Mouse (Mus musculus): ENCODE measurements around the gene Fcer1a. TPM values are rescaled to one million over a fixed set of nuclear protein-coding genes. Genes with fewer than 3 reads are reported as not detected.

Gene Fcer1a
- total and polyA plus RNA-seq, 3 experiments: 0.42 to 2.0 TPM; not detected in 1

- TF ChIP-seq USF2 (IDR thresholded peaks at IDR 0.05; ENCODE audit: borderline replicate concordance in 1 of 2, insufficient read depth in 1 of 2, low read depth in 1 of 2, low read length in 2 of 2): no peak
These were observed 10.5 kb downstream of the Fcer1a start (continued) for GRCm38 (mm10) chr1:173216481-173216880.

GRCm38 (mm10) chr1:173212092-173212491 is 14.9 kb downstream of the Fcer1a start, which contains the start of gene Olfr1404:
Gene Olfr1404 (plus strand): TSS chr1:173212392.
- TF ChIP-seq MYB (IDR thresholded peaks at IDR 0.05; ENCODE audit: low read depth, low read length): no peak
- no peak for TF ChIP-seq NRF1 (IDR thresholded peaks at IDR 0.05; ENCODE audit: insufficient read depth, low read depth, low read length, poor library complexity, severe bottlenecking)
- TF ChIP-seq MAFK (IDR thresholded peaks at IDR 0.05; ENCODE audit: borderline replicate concordance, low read depth, low read length): no peak
- no peaks in the 10 kb centered on the region for H3K9me3 ChIP-seq (replicated peaks; ENCODE audit: insufficient read depth, low read length)
- no peak within 1 kb of the TSS for H3K27ac ChIP-seq (ENCODE audit: control insufficient read depth, low read depth, low read length)
- peaks cover 17 to 29% of the 10 kb centered on the region in 2 experiments for H3K4me1 ChIP-seq (ENCODE audit: control insufficient read depth in 1 of 2, insufficient read depth in 2 of 2, low read length in 2 of 2)
- H3K79me2 ChIP-seq (ENCODE audit: control insufficient read depth, insufficient read depth, low read length, poor library complexity): no peaks in the 10 kb centered on the region
- no peaks in the 10 kb centered on the region for H3K27me3 ChIP-seq (ENCODE audit: control insufficient read depth in 1 of 2, insufficient read depth in 2 of 2, low read length in 2 of 2)
- no peak within 1 kb of the TSS for H3K9ac ChIP-seq (ENCODE audit: control insufficient read depth, low read depth, low read length, poor library complexity, severe bottlenecking)
- no peak within 1 kb of the TSS for H3K4me3 ChIP-seq (ENCODE audit: control insufficient read depth in 1 of 2, insufficient read depth in 1 of 2, low read depth in 2 of 2, low read length in 2 of 2)
- H3K36me3 ChIP-seq (ENCODE audit: control insufficient read depth in 1 of 2, insufficient read depth in 2 of 2, low read length in 2 of 2): peaks cover 0 to 30% of the 10 kb centered on the region in 2 experiments; a peak in 2 of 4 replicates
- no peak for DNase-seq (ENCODE audit: low read depth, low spot score)

GRCm38 (mm10) chr1:173197508-173197907 is 29.5 kb downstream of the Fcer1a start, which contains the start of gene Olfr218:
Gene Olfr218 (plus strand): TSS chr1:173197808.
- peaks cover 0 to 5% of the 10 kb centered on the region in 2 experiments; a peak in 3 of 4 replicates for H3K4me1 ChIP-seq (ENCODE audit: control insufficient read depth in 1 of 2, insufficient read depth in 2 of 2, low read length in 2 of 2)
- H3K9ac ChIP-seq (ENCODE audit: control insufficient read depth, low read depth, low read length, poor library complexity, severe bottlenecking): no peak within 1 kb of the TSS
- H3K79me2 ChIP-seq (ENCODE audit: control insufficient read depth, insufficient read depth, low read length, poor library complexity): no peaks in the 10 kb centered on the region
- TF ChIP-seq TAL1 (IDR thresholded peaks at IDR 0.05; ENCODE audit: low read length) (no peak), MAFK (IDR thresholded peaks at IDR 0.05; ENCODE audit: borderline replicate concordance, low read depth, low read length) (no peak), BHLHE40 (IDR thresholded peaks at IDR 0.05; ENCODE audit: borderline replicate concordance, low read depth, low read length) (no peak), KAT2A (conservative IDR thresholded peaks at IDR 0.05; ENCODE audit: low read depth, low read length) (no peak), POLR2A (IDR thresholded peaks at IDR 0.05; ENCODE audit: control insufficient read depth in 1 of 2, insufficient read depth in 1 of 2, low read depth in 1 of 2, low read length in 2 of 2, poor library complexity in 1 of 2) (no peak), E2F4 (IDR thresholded peaks at IDR 0.05; ENCODE audit: borderline replicate concordance, low read depth, low read length) (no peak), GABPA (IDR thresholded peaks at IDR 0.05; ENCODE audit: low read depth, low read length) (no peak), TBP (IDR thresholded peaks at IDR 0.05; ENCODE audit: low read depth, low read length) (no peak)
- no peak within 1 kb of the TSS for H3K4me3 ChIP-seq (ENCODE audit: control insufficient read depth in 1 of 2, insufficient read depth in 1 of 2, low read depth in 2 of 2, low read length in 2 of 2)
- no peak within 1 kb of the TSS for H3K27ac ChIP-seq (ENCODE audit: control insufficient read depth, low read depth, low read length)
- no peak for DNase-seq (ENCODE audit: low read depth, low spot score)
- H3K9me3 ChIP-seq (replicated peaks; ENCODE audit: insufficient read depth, low read length): no peaks in the 10 kb centered on the region
- H3K27me3 ChIP-seq (ENCODE audit: control insufficient read depth in 1 of 2, insufficient read depth in 2 of 2, low read length in 2 of 2): no peaks in the 10 kb centered on the region
- H3K36me3 ChIP-seq (ENCODE audit: control insufficient read depth in 1 of 2, insufficient read depth in 2 of 2, low read length in 2 of 2): peaks cover 0 to 4% of the 10 kb centered on the region in 2 experiments; a peak in 2 of 4 replicates

- Histone ChIP-seq H3K4me1 (ENCODE audit: control insufficient read depth in 1 of 2, insufficient read depth in 2 of 2, low read length in 2 of 2) (peaks cover 4 to 14% of the 10 kb centered on the region in 2 experiments), H3K4me3 (ENCODE audit: control insufficient read depth in 1 of 2, insufficient read depth in 1 of 2, low read depth in 2 of 2, low read length in 2 of 2) (no peak overlapping the region), H3K36me3 (ENCODE audit: control insufficient read depth in 1 of 2, insufficient read depth in 2 of 2, low read length in 2 of 2) (peaks cover 0 to 10% of the 10 kb centered on the region in 2 experiments; a peak in 2 of 4 replicates), H3K27me3 (ENCODE audit: control insufficient read depth in 1 of 2, insufficient read depth in 2 of 2, low read length in 2 of 2) (no peaks in the 10 kb centered on the region), H3K9ac (ENCODE audit: control insufficient read depth, low read depth, low read length, poor library complexity, severe bottlenecking) (no peak overlapping the region), H3K27ac (ENCODE audit: control insufficient read depth, low read depth, low read length) (no peak overlapping the region), H3K79me2 (ENCODE audit: control insufficient read depth, insufficient read depth, low read length, poor library complexity) (no peaks in the 10 kb centered on the region), H3K9me3 (replicated peaks; ENCODE audit: insufficient read depth, low read length) (no peaks in the 10 kb centered on the region)
- DNase-seq (ENCODE audit: low read depth, low spot score): no peak
- TF ChIP-seq SMC3 (IDR thresholded peaks at IDR 0.05; ENCODE audit: low read depth, low read length): peak; percentile 36
- TF ChIP-seq ZC3H11A (IDR thresholded peaks at IDR 0.05; ENCODE audit: low read depth, low read length): peak; percentile 27; the same call in 1 of the 2 replicates
- TF ChIP-seq RAD21 (IDR thresholded peaks at IDR 0.05; ENCODE audit: low read depth, low read length): peak; percentile 19; the same call in 1 of the 2 replicates
- TF ChIP-seq CTCF (IDR thresholded peaks at IDR 0.05 in 2 of 3, conservative IDR thresholded peaks at IDR 0.05 in 1 of 3; ENCODE audit: control insufficient read depth in 1 of 3, insufficient read depth in 1 of 3, low read depth in 2 of 3, low read length in 3 of 3, poor library complexity in 1 of 3, severe bottlenecking in 1 of 3): peak in 2 of 3 experiments; percentile 33 to 39; a peak in 4 of 6 replicates
- no peak for TF ChIP-seq GATA1 (IDR thresholded peaks at IDR 0.05; ENCODE audit: low read depth, low read length)
These were observed 30.7 kb downstream of the Fcer1a start for GRCm38 (mm10) chr1:173196359-173196758.

Measured in MEL (cell line).